Mouse (Mus musculus): ENCODE results near the gene Bicd2. TPM values are rescaled to one million over a fixed set of nuclear protein-coding genes. Genes with fewer than 3 reads are reported as not detected.
"Not testable (repeated sequence)": the region's sequence is repeated elsewhere in the genome, so short reads cannot be mapped to it uniquely, and the experiment has no call there.

The Bicd2 gene
- polyA plus RNA-seq, 1 experiment from 2014 or later, result 34.0 TPM

DNA sequence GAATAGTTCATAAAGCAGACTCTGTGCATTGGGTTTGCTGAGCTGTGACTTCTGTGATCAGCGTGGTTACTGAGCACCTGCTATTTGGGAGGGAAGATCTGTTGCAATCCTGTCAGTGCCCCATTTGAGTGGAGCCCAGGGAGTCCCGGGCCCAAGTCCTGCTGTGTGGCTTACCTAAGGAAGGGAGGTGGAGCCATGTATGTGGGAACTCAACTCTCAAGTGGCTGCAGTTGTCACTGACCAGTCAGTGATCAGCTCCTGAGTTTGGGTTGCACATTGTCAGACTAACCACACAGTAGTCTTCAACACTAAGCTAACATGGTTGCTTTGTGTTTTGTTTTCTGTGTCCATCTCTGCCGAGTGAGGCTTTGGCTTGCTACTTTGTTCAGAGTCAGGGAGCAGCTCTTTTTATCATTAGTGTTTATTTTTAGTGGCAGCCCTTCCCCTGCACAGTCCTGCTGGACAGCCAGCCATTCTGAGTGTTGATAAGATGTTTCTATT, 19.6 kb downstream of the Bicd2 start:
- Histone ChIP-seq H3K27ac (ENCODE audit: low read depth, low read length) (peak overlapping the region; percentile 87), H3K36me3 (ENCODE audit: control insufficient read depth, insufficient read depth, low read length) (peaks cover 2% of the 10 kb centered on the region; the same call in 1 of the 2 replicates), H3K4me1 (ENCODE audit: control insufficient read depth, insufficient read depth, low read length) (peaks cover 33% of the 10 kb centered on the region), H3K4me2 (peak overlapping the region; percentile 57), H3K27me3 (ENCODE audit: control insufficient read depth, insufficient read depth, low read length) (no peaks in the 10 kb centered on the region), H3K4me3 (ENCODE audit: low read depth, low read length) (no peak overlapping the region), H3K9ac (ENCODE audit: low read depth, low read length) (no peak overlapping the region), H3K9me3 (replicated peaks; ENCODE audit: control insufficient read depth, low read length) (no peaks in the 10 kb centered on the region)
- 0 out of 2 replicates have a peak, but pooled peaks have one; percentile 43 for ATAC-seq (replicated peaks; ENCODE audit: insufficient number of reproducible peaks, low FRiP score, low TSS enrichment)
- 18% methylated on average over 3 of the region's 3 CpGs for WGBS (ENCODE audit: insufficient replicate concordance)

DNA sequence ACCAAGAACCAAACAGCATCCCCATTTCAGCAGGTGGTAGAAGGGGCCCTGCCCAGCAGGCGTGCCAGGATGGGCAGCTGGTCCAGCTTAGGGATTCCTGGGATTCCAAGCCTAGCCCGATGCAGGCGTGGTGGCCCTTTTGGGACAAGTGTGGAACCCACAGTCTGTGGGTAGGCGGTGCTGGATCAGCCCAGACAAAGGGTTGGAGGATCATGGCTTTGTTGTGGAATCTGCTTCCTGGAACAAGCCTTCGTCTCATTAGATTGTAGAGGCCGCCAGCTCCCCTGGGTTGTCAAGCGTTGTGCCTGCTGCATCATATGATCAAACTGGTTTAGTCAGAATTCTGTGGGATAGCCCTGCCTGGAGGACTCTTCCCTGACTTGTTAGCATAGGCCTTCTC, 21.0 kb downstream of the Bicd2 start:
- Histone ChIP-seq H3K9me3 (replicated peaks; ENCODE audit: control insufficient read depth, low read length) (no peaks in the 10 kb centered on the region), H3K27me3 (ENCODE audit: control insufficient read depth, insufficient read depth, low read length) (no peaks in the 10 kb centered on the region), H3K4me2 (no peak overlapping the region), H3K9ac (ENCODE audit: low read depth, low read length) (no peak overlapping the region), H3K4me1 (ENCODE audit: control insufficient read depth, insufficient read depth, low read length) (peaks cover 37% of the 10 kb centered on the region), H3K36me3 (ENCODE audit: control insufficient read depth, insufficient read depth, low read length) (no peaks in the 10 kb centered on the region), H3K27ac (ENCODE audit: low read depth, low read length) (no peak overlapping the region), H3K4me3 (ENCODE audit: low read depth, low read length) (no peak overlapping the region)
- no peak for ATAC-seq (replicated peaks; ENCODE audit: insufficient number of reproducible peaks, low FRiP score, low TSS enrichment)
- WGBS (ENCODE audit: insufficient replicate concordance), result 76% methylated on average over 7 of the region's 7 CpGs

- H3K27ac ChIP-seq (ENCODE audit: low read depth, low read length), result no peak overlapping the region
- no peak overlapping the region for H3K4me2 ChIP-seq
- H3K9ac ChIP-seq (ENCODE audit: low read depth, low read length), result no peak overlapping the region
- no peaks in the 10 kb centered on the region for H3K36me3 ChIP-seq (ENCODE audit: control insufficient read depth, insufficient read depth, low read length)
- no peaks in the 10 kb centered on the region for H3K27me3 ChIP-seq (ENCODE audit: control insufficient read depth, insufficient read depth, low read length)
- ATAC-seq (replicated peaks; ENCODE audit: insufficient number of reproducible peaks, low FRiP score, low TSS enrichment), result no peak
- no peak overlapping the region for H3K4me3 ChIP-seq (ENCODE audit: low read depth, low read length)
- 83% methylated on average over 2 of the region's 2 CpGs for WGBS (ENCODE audit: insufficient replicate concordance)
- H3K9me3 ChIP-seq (replicated peaks; ENCODE audit: control insufficient read depth, low read length), result no peaks in the 10 kb centered on the region
- H3K4me1 ChIP-seq (ENCODE audit: control insufficient read depth, insufficient read depth, low read length), result peaks cover 42% of the 10 kb centered on the region
These were observed 21.4 kb downstream of the Bicd2 start for GRCm38 (mm10) chr13:49362804-49363203.

DNA sequence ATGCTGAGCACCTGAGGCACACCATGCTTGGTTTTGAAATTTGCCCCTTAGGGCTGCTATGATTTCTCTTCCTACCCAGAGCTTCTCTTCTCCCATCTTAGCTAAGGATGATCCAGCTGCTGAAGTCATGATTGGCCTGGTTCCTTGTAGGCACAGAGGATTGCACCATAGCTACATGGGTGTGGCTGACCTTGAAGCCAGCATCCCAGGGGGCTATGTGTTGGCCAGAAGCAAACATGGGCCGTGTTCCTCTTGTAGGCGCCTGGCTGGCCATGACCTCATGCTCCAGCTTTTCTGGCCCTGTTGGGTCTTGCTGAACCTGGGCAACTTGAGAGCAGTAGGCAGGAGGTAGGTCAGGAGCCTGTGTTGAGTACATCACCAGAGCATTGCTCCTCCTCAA, 23.3 kb downstream of the Bicd2 start:
- Histone ChIP-seq H3K27me3 (ENCODE audit: control insufficient read depth, insufficient read depth, low read length) (no peaks in the 10 kb centered on the region), H3K4me3 (ENCODE audit: low read depth, low read length) (no peak overlapping the region), H3K9me3 (replicated peaks; ENCODE audit: control insufficient read depth, low read length) (no peaks in the 10 kb centered on the region), H3K27ac (ENCODE audit: low read depth, low read length) (no peak overlapping the region), H3K36me3 (ENCODE audit: control insufficient read depth, insufficient read depth, low read length) (peaks cover 4% of the 10 kb centered on the region), H3K4me2 (no peak overlapping the region), H3K4me1 (ENCODE audit: control insufficient read depth, insufficient read depth, low read length) (peaks cover 47% of the 10 kb centered on the region), H3K9ac (ENCODE audit: low read depth, low read length) (no peak overlapping the region)
- no peak for ATAC-seq (replicated peaks; ENCODE audit: insufficient number of reproducible peaks, low FRiP score, low TSS enrichment)
- WGBS (ENCODE audit: insufficient replicate concordance), result 84% methylated on average over 2 of the region's 2 CpGs

GRCm38 (mm10) chr13:49367657-49368440, 26.5 kb downstream of the Bicd2 start:
- no peak overlapping the region for H3K9ac ChIP-seq (ENCODE audit: low read depth, low read length)
- no peak overlapping the region for H3K4me3 ChIP-seq (ENCODE audit: low read depth, low read length)
- ATAC-seq (replicated peaks; ENCODE audit: insufficient number of reproducible peaks, low FRiP score, low TSS enrichment), result no peak
- H3K36me3 ChIP-seq (ENCODE audit: control insufficient read depth, insufficient read depth, low read length), result peaks cover 7% of the 10 kb centered on the region
- WGBS (ENCODE audit: insufficient replicate concordance), result 85% methylated on average over 4 of the region's 4 CpGs
- no peak overlapping the region for H3K27ac ChIP-seq (ENCODE audit: low read depth, low read length)
- H3K4me2 ChIP-seq, result no peak overlapping the region
- no peaks in the 10 kb centered on the region for H3K9me3 ChIP-seq (replicated peaks; ENCODE audit: control insufficient read depth, low read length)
- no peaks in the 10 kb centered on the region for H3K27me3 ChIP-seq (ENCODE audit: control insufficient read depth, insufficient read depth, low read length)
- H3K4me1 ChIP-seq (ENCODE audit: control insufficient read depth, insufficient read depth, low read length), result peaks cover 44% of the 10 kb centered on the region

GRCm38 (mm10) chr13:49369404-49369803, 28.0 kb downstream of the Bicd2 start:
- Histone ChIP-seq H3K4me1 (ENCODE audit: control insufficient read depth, insufficient read depth, low read length) (peaks cover 43% of the 10 kb centered on the region), H3K27ac (ENCODE audit: low read depth, low read length) (no peak overlapping the region; the same call in 1 of the 2 replicates)

GRCm38 (mm10) chr13:49370216-49370615, 28.8 kb downstream of the Bicd2 start:
- WGBS (ENCODE audit: insufficient replicate concordance), result 67% methylated on average over 6 of the region's 6 CpGs
- Histone ChIP-seq H3K27ac (ENCODE audit: low read depth, low read length) (peak overlapping the region; percentile 46; the same call in 1 of the 2 replicates), H3K4me1 (ENCODE audit: control insufficient read depth, insufficient read depth, low read length) (peaks cover 39% of the 10 kb centered on the region)
- H3K9ac ChIP-seq (ENCODE audit: low read depth, low read length); H3K36me3 ChIP-seq (ENCODE audit: control insufficient read depth, insufficient read depth, low read length); ATAC-seq (replicated peaks; ENCODE audit: insufficient number of reproducible peaks, low FRiP score, low TSS enrichment); H3K4me2 ChIP-seq; H3K27me3 ChIP-seq (ENCODE audit: control insufficient read depth, insufficient read depth, low read length); H3K9me3 ChIP-seq (replicated peaks; ENCODE audit: control insufficient read depth, low read length); H3K4me3 ChIP-seq (ENCODE audit: low read depth, low read length): not testable (repeated sequence)

More at GRCm38 (mm10) chr13:49369404-49369803, 28.0 kb downstream of the Bicd2 start:
- Histone ChIP-seq H3K9me3 (replicated peaks; ENCODE audit: control insufficient read depth, low read length) (no peaks in the 10 kb centered on the region), H3K4me3 (ENCODE audit: low read depth, low read length) (no peak overlapping the region), H3K36me3 (ENCODE audit: control insufficient read depth, insufficient read depth, low read length) (peaks cover 7% of the 10 kb centered on the region), H3K9ac (ENCODE audit: low read depth, low read length) (no peak overlapping the region), H3K27me3 (ENCODE audit: control insufficient read depth, insufficient read depth, low read length) (no peaks in the 10 kb centered on the region), H3K4me2 (no peak overlapping the region)
- 87% methylated on average over 10 of the region's 10 CpGs for WGBS (ENCODE audit: insufficient replicate concordance)
- no peak for ATAC-seq (replicated peaks; ENCODE audit: insufficient number of reproducible peaks, low FRiP score, low TSS enrichment)

GRCm38 (mm10) chr13:49370916-49371315, 29.5 kb downstream of the Bicd2 start:
- H3K36me3 ChIP-seq (ENCODE audit: control insufficient read depth, insufficient read depth, low read length); H3K4me3 ChIP-seq (ENCODE audit: low read depth, low read length); ATAC-seq (replicated peaks; ENCODE audit: insufficient number of reproducible peaks, low FRiP score, low TSS enrichment); H3K27me3 ChIP-seq (ENCODE audit: control insufficient read depth, insufficient read depth, low read length); H3K4me2 ChIP-seq; H3K9me3 ChIP-seq (replicated peaks; ENCODE audit: control insufficient read depth, low read length): not testable (repeated sequence)
- H3K4me1 ChIP-seq (ENCODE audit: control insufficient read depth, insufficient read depth, low read length), result peaks cover 36% of the 10 kb centered on the region
- WGBS (ENCODE audit: insufficient replicate concordance), result 67% methylated on average over 5 of the region's 5 CpGs
- H3K9ac ChIP-seq (ENCODE audit: low read depth, low read length), result peak overlapping the region; percentile 3; the same call in 1 of the 2 replicates
- peak overlapping the region; percentile 83 for H3K27ac ChIP-seq (ENCODE audit: low read depth, low read length)

All from heart, embryonic 11.5 days (tissue).